Mouse (Mus musculus): Measurements from ENCODE around the gene Gm21103.
A peak's percentile ranks its signal among the peaks of the same experiment; 100 is the strongest.
"Not testable (repeated sequence)": the region's sequence is repeated elsewhere in the genome, so short reads cannot be mapped to it uniquely, and the experiment has no call there.

Gene Gm21103

GRCm38 (mm10) chr14:6304743-6305142 lies at the start of gene Gm21103:
Gene Gm21103 (minus strand): TSS chr14:6304843.
- not testable (repeated sequence) for DNase-seq (ENCODE audit: low spot score in 2 of 2)

- DNase-seq (ENCODE audit: low spot score in 2 of 2): not testable (repeated sequence)
These were observed 38.9 kb upstream of the Gm21103 start, which contains the start of gene Gm3618 for GRCm38 (mm10) chr14:6343578-6343977. Gene Gm3618 (minus strand): TSS chr14:6343678.

DNA sequence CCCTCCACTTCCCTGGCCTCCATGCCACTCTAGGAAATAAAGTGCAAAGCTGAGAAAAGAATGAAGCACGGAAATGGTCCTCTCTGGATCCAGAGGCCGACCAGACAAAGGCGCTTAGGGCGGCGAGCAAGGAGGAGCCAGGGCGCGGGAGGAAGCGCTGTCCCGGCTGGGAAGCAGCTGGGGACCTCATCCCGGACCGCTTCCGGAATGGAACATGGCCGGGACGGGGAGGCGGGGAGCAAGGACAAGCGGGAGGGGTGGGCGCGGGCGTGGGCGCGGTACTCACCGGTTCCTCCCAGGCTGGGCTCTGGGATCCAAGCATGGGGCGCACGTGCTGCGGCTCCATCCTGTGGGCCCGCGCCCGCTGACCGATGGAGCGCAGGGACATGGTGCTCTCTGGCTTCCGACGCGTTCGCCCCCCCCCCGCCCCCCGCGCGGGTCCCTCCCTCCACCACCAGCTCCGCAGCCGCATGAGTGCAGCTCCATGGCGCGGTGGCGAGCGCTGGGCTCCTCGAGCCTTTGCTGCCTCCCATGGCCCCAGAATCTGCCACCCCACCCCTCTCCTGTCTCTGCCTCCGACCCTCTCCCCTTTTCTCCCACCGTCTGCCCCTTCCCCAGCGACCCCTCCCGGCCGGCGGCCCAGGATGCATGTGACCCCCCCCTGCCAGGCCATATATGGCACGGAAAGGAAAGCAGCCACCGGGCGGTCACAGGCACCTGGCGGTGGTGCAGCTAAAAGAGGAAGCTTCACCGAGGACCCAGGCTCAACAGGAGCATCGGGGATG lies 17.5 kb downstream of the Gm21103 start, which contains the start of gene Gm3411:
Gm3411 (minus strand) TSS at position 320 of the 785 bp plus-strand sequence.
- DNase-seq (ENCODE audit: low spot score in 2 of 2): peak; percentile 72 to 74
